Mouse (Mus musculus): ENCODE results near the gene Ift43. TPM values are rescaled to one million over a fixed set of nuclear protein-coding genes. Genes with fewer than 3 reads are reported as not detected.

Ift43 gene
- polyA plus RNA-seq, 2 experiments: 3.3 to 7.3 TPM

- H3K27ac ChIP-seq: no peak overlapping the region
- no peaks in the 10 kb centered on the region for H3K36me3 ChIP-seq (replicated peaks; ENCODE audit: control insufficient read depth, insufficient read depth, low read depth)
- no peaks in the 10 kb centered on the region for H3K27me3 ChIP-seq (ENCODE audit: control insufficient read depth, insufficient read depth, low read length)
- 32% methylated on average over 5 of the region's 5 CpGs for WGBS (ENCODE audit: insufficient replicate concordance)
- H3K4me3 ChIP-seq (ENCODE audit: insufficient read depth in 1 of 2, low read depth in 2 of 2, low read length in 2 of 2): no peak overlapping the region
- no peak for TF ChIP-seq EP300 (IDR thresholded peaks at IDR 0.05; ENCODE audit: low read depth)
- TF ChIP-seq CTCF (IDR thresholded peaks at IDR 0.05; ENCODE audit: low read depth): no peak
- H3K4me1 ChIP-seq (replicated peaks; ENCODE audit: control insufficient read depth in 2 of 2, insufficient read depth in 2 of 2, low read length in 1 of 2): peaks cover 0 to 7% of the 10 kb centered on the region in 2 experiments; a peak in 2 of 4 replicates
- H3K9me3 ChIP-seq (ENCODE audit: control insufficient read depth, low read length): no peaks in the 10 kb centered on the region
- no peak overlapping the region for H3K4me2 ChIP-seq (ENCODE audit: low read depth)
- DNase-seq (ENCODE audit: low read depth in 3 of 3, low spot score in 3 of 3) (peak in 1 of 3 experiments; percentile 2), ATAC-seq (ENCODE audit: insufficient read depth) (peak; percentile 55; the same call in 1 of the 2 replicates)
- H3K9ac ChIP-seq (replicated peaks): no peak overlapping the region
Observed at GRCm38 (mm10) chr12:86051477-86051876, 30.9 kb upstream of the Ift43 start.

- Histone ChIP-seq H3K36me3 (replicated peaks; ENCODE audit: control insufficient read depth, insufficient read depth, low read depth) (no peaks in the 10 kb centered on the region), H3K9me3 (ENCODE audit: control insufficient read depth, low read length) (no peaks in the 10 kb centered on the region), H3K9ac (replicated peaks) (no peak overlapping the region), H3K27ac (no peak overlapping the region), H3K4me3 (ENCODE audit: insufficient read depth in 1 of 2, low read depth in 2 of 2, low read length in 2 of 2) (no peak overlapping the region), H3K27me3 (ENCODE audit: control insufficient read depth, insufficient read depth, low read length) (no peaks in the 10 kb centered on the region), H3K4me2 (ENCODE audit: low read depth) (no peak overlapping the region), H3K4me1 (replicated peaks; ENCODE audit: control insufficient read depth in 2 of 2, insufficient read depth in 2 of 2, low read length in 1 of 2) (peaks cover 0 to 7% of the 10 kb centered on the region in 2 experiments; a peak in 2 of 4 replicates)
- WGBS (ENCODE audit: insufficient replicate concordance): 73% methylated on average over 2 of the region's 2 CpGs
- TF ChIP-seq EP300 (IDR thresholded peaks at IDR 0.05; ENCODE audit: low read depth) (no peak), CTCF (IDR thresholded peaks at IDR 0.05; ENCODE audit: low read depth) (no peak)
- DNase-seq (ENCODE audit: low read depth in 3 of 3, low spot score in 3 of 3) (no peak), ATAC-seq (ENCODE audit: insufficient read depth) (no peak)
Observed at GRCm38 (mm10) chr12:86055306-86055705, 27.0 kb upstream of the Ift43 start.

GRCm38 (mm10) chr12:86056976-86057375 is 25.4 kb upstream of the Ift43 start:
- Histone ChIP-seq H3K4me1 (replicated peaks; ENCODE audit: control insufficient read depth in 2 of 2, insufficient read depth in 2 of 2, low read length in 1 of 2) (peaks cover 0 to 2% of the 10 kb centered on the region in 2 experiments; a peak in 1 of 4 replicates), H3K9ac (replicated peaks) (no peak overlapping the region), H3K27me3 (ENCODE audit: control insufficient read depth, insufficient read depth, low read length) (no peaks in the 10 kb centered on the region), H3K36me3 (replicated peaks; ENCODE audit: control insufficient read depth, insufficient read depth, low read depth) (no peaks in the 10 kb centered on the region), H3K27ac (no peak overlapping the region), H3K9me3 (ENCODE audit: control insufficient read depth, low read length) (no peaks in the 10 kb centered on the region), H3K4me3 (ENCODE audit: insufficient read depth in 1 of 2, low read depth in 2 of 2, low read length in 2 of 2) (no peak overlapping the region), H3K4me2 (ENCODE audit: low read depth) (no peak overlapping the region)
- DNase-seq (ENCODE audit: low read depth in 3 of 3, low spot score in 3 of 3) (no peak), ATAC-seq (ENCODE audit: insufficient read depth) (no peak)
- TF ChIP-seq EP300 (IDR thresholded peaks at IDR 0.05; ENCODE audit: low read depth) (no peak), CTCF (IDR thresholded peaks at IDR 0.05; ENCODE audit: low read depth) (no peak)
- 75% methylated on average over 8 of the region's 8 CpGs for WGBS (ENCODE audit: insufficient replicate concordance)

GRCm38 (mm10) chr12:86057516-86057915 is 24.8 kb upstream of the Ift43 start:
- Histone ChIP-seq H3K4me1 (replicated peaks; ENCODE audit: control insufficient read depth in 2 of 2, insufficient read depth in 2 of 2, low read length in 1 of 2) (peaks cover 0 to 2% of the 10 kb centered on the region in 2 experiments; a peak in 1 of 4 replicates), H3K36me3 (replicated peaks; ENCODE audit: control insufficient read depth, insufficient read depth, low read depth) (no peaks in the 10 kb centered on the region), H3K27ac (no peak overlapping the region), H3K9ac (replicated peaks) (no peak overlapping the region), H3K27me3 (ENCODE audit: control insufficient read depth, insufficient read depth, low read length) (no peaks in the 10 kb centered on the region), H3K9me3 (ENCODE audit: control insufficient read depth, low read length) (no peaks in the 10 kb centered on the region), H3K4me2 (ENCODE audit: low read depth) (no peak overlapping the region), H3K4me3 (ENCODE audit: insufficient read depth in 1 of 2, low read depth in 2 of 2, low read length in 2 of 2) (no peak overlapping the region)
- no peak for ATAC-seq (ENCODE audit: insufficient read depth)
- no peak for DNase-seq (ENCODE audit: low read depth in 3 of 3, low spot score in 3 of 3)
- 85% methylated on average over 8 of the region's 8 CpGs for WGBS (ENCODE audit: insufficient replicate concordance)
- TF ChIP-seq EP300 (IDR thresholded peaks at IDR 0.05; ENCODE audit: low read depth): no peak
- no peak for TF ChIP-seq CTCF (IDR thresholded peaks at IDR 0.05; ENCODE audit: low read depth)

GRCm38 (mm10) chr12:86059341-86059740 is 23.0 kb upstream of the Ift43 start:
- DNase-seq (ENCODE audit: low read depth in 3 of 3, low spot score in 3 of 3): no peak
- H3K36me3 ChIP-seq (replicated peaks; ENCODE audit: control insufficient read depth, insufficient read depth, low read depth): no peaks in the 10 kb centered on the region

More at GRCm38 (mm10) chr12:86059341-86059740, 23.0 kb upstream of the Ift43 start:
- ATAC-seq (ENCODE audit: insufficient read depth): no peak
- no peaks in the 10 kb centered on the region for H3K27me3 ChIP-seq (ENCODE audit: control insufficient read depth, insufficient read depth, low read length)
- H3K4me2 ChIP-seq (ENCODE audit: low read depth): no peak overlapping the region
- H3K9me3 ChIP-seq (ENCODE audit: control insufficient read depth, low read length): no peaks in the 10 kb centered on the region
- TF ChIP-seq CTCF (IDR thresholded peaks at IDR 0.05; ENCODE audit: low read depth) (no peak), EP300 (IDR thresholded peaks at IDR 0.05; ENCODE audit: low read depth) (no peak)
- H3K27ac ChIP-seq: no peak overlapping the region
- WGBS (ENCODE audit: insufficient replicate concordance): 63% methylated on average over 6 of the region's 6 CpGs
- peaks cover 0 to 2% of the 10 kb centered on the region in 2 experiments; a peak in 1 of 4 replicates for H3K4me1 ChIP-seq (replicated peaks; ENCODE audit: control insufficient read depth in 2 of 2, insufficient read depth in 2 of 2, low read length in 1 of 2)
- H3K4me3 ChIP-seq (ENCODE audit: insufficient read depth in 1 of 2, low read depth in 2 of 2, low read length in 2 of 2): no peak overlapping the region
- no peak overlapping the region for H3K9ac ChIP-seq (replicated peaks)
